Comparison of ENCODE assay signal across 17 mouse cellular contexts in the genomic region with DNA sequence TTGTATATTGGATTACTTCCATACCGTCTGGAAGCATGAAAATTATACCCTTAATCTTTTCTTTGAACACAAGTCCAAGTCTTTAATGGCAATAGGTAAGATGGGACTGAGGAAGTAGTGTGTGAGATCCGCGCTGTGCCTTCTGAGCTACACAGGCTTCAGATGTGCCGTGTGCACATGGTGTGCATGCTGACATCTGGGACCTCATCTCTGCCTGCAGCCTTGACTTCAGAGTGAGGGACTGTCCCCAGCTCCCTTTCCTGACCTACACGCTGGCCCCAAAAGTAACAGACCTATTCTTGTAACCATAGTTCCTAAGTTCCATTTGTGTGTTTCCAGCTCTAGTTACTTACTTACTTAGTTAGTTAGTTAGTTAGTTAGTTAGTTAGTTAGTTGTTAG.
"Had no signal": no experiment of that assay in that cellular context is flagged by ENCODE, and none has a peak within 500 bp of the region (broad histone marks: within the 10 kb centered on the region; RNA-seq: fewer than 3 reads in every experiment).

No protein-coding gene starts in this region.

- H3K4me3 ChIP-seq: neural tube, embryonic 12.5 days; neural tube, embryonic 13.5 days; neural tube, embryonic 15.5 days; stomach, embryonic 15.5 days had no signal

- H3K27ac ChIP-seq: neural tube, embryonic 12.5 days; neural tube, embryonic 13.5 days; neural tube, embryonic 15.5 days; stomach, embryonic 15.5 days; stomach, postnatal 0 days had no signal

- H3K36me3 ChIP-seq: neural tube, embryonic 12.5 days; neural tube, embryonic 13.5 days; neural tube, embryonic 15.5 days; stomach, embryonic 15.5 days had no signal

- H3K4me1 ChIP-seq: neural tube, embryonic 12.5 days; neural tube, embryonic 13.5 days; neural tube, embryonic 15.5 days; stomach, embryonic 15.5 days had no signal

- H3K27me3 ChIP-seq: neural tube, embryonic 12.5 days; neural tube, embryonic 13.5 days; neural tube, embryonic 15.5 days; stomach, embryonic 15.5 days had no signal

- DNase-seq: retina, postnatal 1 day; right cerebral cortex, adult 18-20 months; right cerebral cortex, postnatal 14 days; right cerebral cortex, postnatal 25 days; right cerebral cortex, postnatal 4 days; spleen, adult 18-20 months; thymus, adult 18-20 months; thymus, adult 2 months; thymus, postnatal 14 days; thymus, postnatal 25 days; thymus, postnatal 36 days; thymus, postnatal 4 days had no signal

- H3K9ac ChIP-seq: neural tube, embryonic 12.5 days; neural tube, embryonic 13.5 days; neural tube, embryonic 15.5 days; stomach, embryonic 15.5 days had no signal

- H3K9me3 ChIP-seq: neural tube, embryonic 12.5 days; neural tube, embryonic 13.5 days; neural tube, embryonic 15.5 days; stomach, embryonic 15.5 days had no signal

- H3K4me2 ChIP-seq: neural tube, embryonic 12.5 days; neural tube, embryonic 13.5 days; neural tube, embryonic 15.5 days; stomach, embryonic 15.5 days had no signal
